Mouse (Mus musculus) limb, embryonic 14.5 days (tissue): Measurements from ENCODE around the gene Spata32. TPM values are rescaled to one million over a fixed set of nuclear protein-coding genes. Genes with fewer than 3 reads are reported as not detected.

Source experiments
- ATAC-seq: fragments of 200-750 bp; cut with Nextera tagmentation; 2 replicates; pipeline ENCODE4 v1.8.0; 2017; ENCODE audit warnings: low read depth, moderate number of reproducible peaks, moderate TSS enrichment; ENCODE audit not compliant: low FRiP score
- DNase-seq: peaks from one replicate; pipeline ENCODE4 v3.0.0-alpha.2; 2015; ENCODE audit warnings: low spot score
- H3K27ac ChIP-seq: fragments of 300-500 bp; sonication (generic); replicated peaks from 2 replicates; pipeline ENCODE4 v1.5.1; 2014; ENCODE audit warnings: low read depth, mild to moderate bottlenecking, low read length, moderate library complexity, mixed read lengths
- H3K27me3 ChIP-seq: fragments of 300-500 bp; sonication (generic); 2 replicates; pipeline ENCODE4 v1.6.1; 2014; ENCODE audit warnings: low read length, mixed read lengths; ENCODE audit not compliant: control insufficient read depth, insufficient read depth
- H3K36me3 ChIP-seq: fragments of 300-500 bp; sonication (generic); 2 replicates; pipeline ENCODE4 v1.6.1; 2014; ENCODE audit warnings: mild to moderate bottlenecking, low read length, moderate library complexity, mixed read lengths; ENCODE audit not compliant: control insufficient read depth, insufficient read depth
- H3K4me1 ChIP-seq: fragments of 300-500 bp; sonication (generic); 2 replicates; pipeline ENCODE4 v1.6.1; 2014; ENCODE audit warnings: antibody characterized with exemption, low read length, mixed read lengths; ENCODE audit not compliant: control insufficient read depth, insufficient read depth
- H3K4me2 ChIP-seq: fragments of 300-500 bp; sonication (generic); replicated peaks from 2 replicates; pipeline ENCODE4 v1.6.1; 2014; ENCODE audit warnings: low read depth, mild to moderate bottlenecking, low read length, moderate library complexity; ENCODE audit not compliant: severe bottlenecking
- H3K4me3 ChIP-seq: fragments of 300-500 bp; sonication (generic); replicated peaks from 2 replicates; pipeline ENCODE4 v1.5.1; 2014; ENCODE audit warnings: low read length
- H3K9ac ChIP-seq: fragments of 300-500 bp; sonication (generic); 2 replicates; pipeline ENCODE4 v1.6.1; 2014; ENCODE audit warnings: mild to moderate bottlenecking, low read depth, low read length, moderate library complexity; ENCODE audit not compliant: severe bottlenecking
- H3K9me3 ChIP-seq: fragments of 300-500 bp; sonication (generic); 2 replicates; pipeline ENCODE4 v1.6.1; 2016; ENCODE audit warnings: low read length; ENCODE audit not compliant: control insufficient read depth
- POLR2A ChIP-seq: fragments of 200-500 bp; IDR thresholded peaks from 2 replicates; pipeline ENCODE4 v1.8.0; 2012; ENCODE audit warnings: inconsistent platforms, mild to moderate bottlenecking, moderate library complexity, borderline replicate concordance; ENCODE audit not compliant: insufficient read depth, insufficient read length; ENCODE audit errors: extremely low read depth
- WGBS: fragments of 180-500 bp; shearing (Covaris S2); extraction: QIAGEN DNeasy Blood & Tissue Kit; methylation state at CpG from one replicate; pipeline ENCODE4 v1.1.7; 2014; 5-methylcytosine and 5-hydroxymethylcytosine counted together
- polyA plus RNA-seq, 2 experiments: library from polyadenylated mRNA; depleted of rRNA in 1 of 2; stranded (reverse) in 1 of 2; unstranded in 1 of 2; fragments of >200 nt; fragmentation: Nextera tagmentation in 1 of 2; extraction: Ambion mirVana in 1 of 2; gene quantifications; 2 replicates each; pipeline versions ENCODE4 v1.2.1 to v1.2.3; 2012 to 2014

Gene Spata32
- polyA plus RNA-seq, 2 experiments = not detected

- Histone ChIP-seq H3K4me3 (no peak overlapping the region), H3K27ac (no peak overlapping the region), H3K4me2 (no peak overlapping the region), H3K9me3 (no peaks in the 10 kb centered on the region), H3K4me1 (peaks cover 5% of the 10 kb centered on the region; the same call in 1 of the 2 replicates), H3K9ac (no peak overlapping the region), H3K27me3 (peaks cover 42% of the 10 kb centered on the region), H3K36me3 (no peaks in the 10 kb centered on the region)
- WGBS = 83% methylated on average over 5 of the region's 5 CpGs
- DNase-seq (no peak), ATAC-seq (no peak)
- TF ChIP-seq POLR2A = no peak
These were observed 48.6 kb downstream of the Spata32 start for GRCm38 (mm10) chr11:103169664-103170063.

DNA sequence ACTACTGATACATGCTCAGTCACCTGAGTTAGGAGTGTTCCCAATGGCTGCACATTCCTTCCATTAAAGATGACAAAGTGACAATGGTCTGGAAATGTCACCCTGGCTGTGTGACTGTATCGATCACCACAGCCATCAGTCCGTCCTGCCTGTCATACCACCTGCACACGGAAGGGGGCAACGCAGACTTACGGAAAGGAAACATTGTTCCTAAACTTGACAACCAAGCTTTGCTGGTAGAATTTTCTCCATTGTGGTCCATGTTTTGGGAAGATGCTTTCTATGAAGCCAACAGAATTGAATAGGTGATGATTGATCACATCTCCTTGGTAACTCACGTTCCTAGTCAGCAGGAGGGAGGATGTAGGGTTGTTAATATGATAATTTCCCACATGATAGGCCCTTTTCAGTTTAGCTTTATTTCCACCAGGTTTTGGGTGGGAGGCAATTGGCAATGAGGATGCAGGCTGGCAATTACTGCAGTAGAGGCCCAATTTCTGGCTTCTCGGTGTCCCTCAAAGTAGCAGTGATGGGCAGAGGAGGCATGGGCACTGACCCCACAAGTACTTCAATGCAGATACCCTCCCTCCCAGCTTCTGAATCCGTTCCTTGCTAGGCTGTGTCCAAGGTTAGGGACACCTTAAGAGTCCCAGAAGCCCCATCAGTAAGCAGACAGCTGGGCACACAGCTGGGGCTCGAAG lies 49.4 kb downstream of the Spata32 start:
- peaks cover 42% of the 10 kb centered on the region for H3K27me3 ChIP-seq
- no peak for TF ChIP-seq POLR2A
- 27% methylated on average over 9 of the region's 9 CpGs for WGBS
- no peak for ATAC-seq
- H3K36me3 ChIP-seq = no peaks in the 10 kb centered on the region
- no peak overlapping the region for H3K4me2 ChIP-seq
- no peak overlapping the region for H3K9ac ChIP-seq
- H3K27ac ChIP-seq = no peak overlapping the region
- DNase-seq = peak; percentile 54
- no peak overlapping the region for H3K4me3 ChIP-seq
- peaks cover 5% of the 10 kb centered on the region; the same call in 1 of the 2 replicates for H3K4me1 ChIP-seq
- no peaks in the 10 kb centered on the region for H3K9me3 ChIP-seq

GRCm38 (mm10) chr11:103164391-103164790 lies 53.8 kb downstream of the Spata32 start:
- Histone ChIP-seq H3K9ac (no peak overlapping the region), H3K4me3 (no peak overlapping the region), H3K36me3 (no peaks in the 10 kb centered on the region), H3K4me1 (peaks cover 3% of the 10 kb centered on the region; the same call in 1 of the 2 replicates), H3K27me3 (peaks cover 6% of the 10 kb centered on the region), H3K27ac (no peak overlapping the region), H3K4me2 (no peak overlapping the region), H3K9me3 (no peaks in the 10 kb centered on the region)
- no peak for TF ChIP-seq POLR2A
- ATAC-seq = no peak
- no peak for DNase-seq
- WGBS = 33% methylated on average over 10 of the region's 10 CpGs

DNA sequence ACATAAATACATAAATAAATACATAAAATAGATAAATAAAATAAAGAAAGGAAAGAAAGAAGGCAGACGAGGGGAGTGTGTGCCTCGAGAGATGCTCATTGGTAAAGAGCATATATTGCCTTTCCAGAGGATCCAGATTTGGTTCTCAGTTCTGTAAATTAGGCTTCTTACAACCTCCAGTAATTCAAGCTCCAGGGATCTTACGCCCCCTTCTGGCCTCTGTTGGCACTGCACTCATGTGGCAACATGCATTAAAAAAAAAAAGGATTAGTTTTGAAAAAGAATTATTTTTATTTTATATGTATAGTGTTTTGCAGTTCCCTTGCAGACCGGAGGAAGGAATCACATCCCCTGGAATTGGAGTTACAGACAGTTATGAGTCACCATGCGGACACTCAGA lies 56.1 kb downstream of the Spata32 start:
- Histone ChIP-seq H3K27me3 (no peaks in the 10 kb centered on the region), H3K27ac (no peak overlapping the region), H3K4me1 (peaks cover 3% of the 10 kb centered on the region; the same call in 1 of the 2 replicates), H3K4me3 (no peak overlapping the region), H3K9me3 (no peaks in the 10 kb centered on the region), H3K36me3 (no peaks in the 10 kb centered on the region), H3K9ac (no peak overlapping the region), H3K4me2 (no peak overlapping the region)
- TF ChIP-seq POLR2A = no peak
- WGBS = 84% methylated on average over 5 of the region's 5 CpGs
- no peak for DNase-seq
- ATAC-seq = no peak

GRCm38 (mm10) chr11:103161449-103161848 lies 56.8 kb downstream of the Spata32 start:
- DNase-seq (no peak), ATAC-seq (no peak)
- H3K9ac ChIP-seq = no peak overlapping the region
- 75% methylated on average over 7 of the region's 7 CpGs for WGBS
- no peak for TF ChIP-seq POLR2A
- no peaks in the 10 kb centered on the region for H3K9me3 ChIP-seq
- H3K27me3 ChIP-seq = no peaks in the 10 kb centered on the region
- no peaks in the 10 kb centered on the region for H3K36me3 ChIP-seq
- H3K4me2 ChIP-seq = no peak overlapping the region
- no peak overlapping the region for H3K27ac ChIP-seq
- no peak overlapping the region for H3K4me3 ChIP-seq
- peaks cover 3% of the 10 kb centered on the region; the same call in 1 of the 2 replicates for H3K4me1 ChIP-seq

DNA sequence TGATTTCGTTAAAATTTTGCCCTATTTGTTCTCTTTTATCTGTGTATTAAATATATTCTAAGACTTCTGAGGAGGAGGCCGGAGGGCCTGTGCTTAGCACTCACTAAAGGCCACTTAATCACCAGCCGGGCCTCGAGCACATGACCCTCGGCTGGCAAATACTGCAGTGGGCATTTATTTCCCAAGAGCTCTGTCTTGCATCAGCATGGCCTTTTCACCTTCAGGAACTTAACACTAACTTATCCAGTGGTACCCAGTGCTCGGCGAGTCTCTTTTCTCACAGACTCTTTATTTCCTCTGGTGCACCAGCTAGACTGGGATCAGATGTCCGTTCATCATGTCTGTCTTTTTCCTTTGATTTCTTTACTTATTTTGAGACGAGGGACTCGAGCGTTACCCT lies 57.5 kb downstream of the Spata32 start:
- 85% methylated on average over 11 of the region's 11 CpGs for WGBS
- H3K36me3 ChIP-seq = no peaks in the 10 kb centered on the region
- DNase-seq (no peak), ATAC-seq (no peak)
- TF ChIP-seq POLR2A = no peak
- H3K9ac ChIP-seq = no peak overlapping the region
- no peaks in the 10 kb centered on the region for H3K9me3 ChIP-seq
- no peak overlapping the region for H3K4me3 ChIP-seq
- no peaks in the 10 kb centered on the region for H3K27me3 ChIP-seq
- H3K4me2 ChIP-seq = no peak overlapping the region
- no peak overlapping the region for H3K27ac ChIP-seq
- peaks cover 3% of the 10 kb centered on the region; the same call in 1 of the 2 replicates for H3K4me1 ChIP-seq
